Mouse (Mus musculus) small intestine, adult 2 months (tissue): Measurements from ENCODE around the gene Mast4.

Experiments
- CTCF ChIP-seq: fragments of 200-500 bp; IDR thresholded peaks from 2 replicates; pipeline ENCODE4 v1.5.1; 2012; ENCODE audit warnings: low read depth, mild to moderate bottlenecking, control low read depth, inconsistent platforms, low read length, moderate library complexity, mixed read lengths; ENCODE audit not compliant: insufficient replicate concordance, insufficient read length; ENCODE audit errors: extremely low read depth
- POLR2A ChIP-seq: fragments of 200-500 bp; IDR thresholded peaks from 2 replicates; pipeline ENCODE4 v1.6.1; 2012; ENCODE audit warnings: low read depth, mild to moderate bottlenecking, control low read depth, inconsistent platforms, low read length, moderate library complexity

GRCm38 (mm10) chr13:103363181-103363580 lies 28.9 kb upstream of the Mast4 start:
- TF ChIP-seq CTCF (no peak), POLR2A (no peak)
